Mouse (Mus musculus) ES-E14 (cell line): ENCODE results near the gene Nebl. TPM values are rescaled to one million over a fixed set of nuclear protein-coding genes. Genes with fewer than 3 reads are reported as not detected.
A peak's percentile ranks its signal among the peaks of the same experiment; 100 is the strongest.

Source experiments
- DNase-seq: peaks from one replicate; pipeline ENCODE4 v3.0.0-alpha.2; 2013; ENCODE audit warnings: low read depth, low spot score
- H3K27ac ChIP-seq: 2 replicates; pipeline ENCODE4 v1.5.1; 2012; ENCODE audit warnings: low read depth, mild to moderate bottlenecking, low read length, moderate library complexity, mixed read lengths; ENCODE audit not compliant: poor library complexity, insufficient read depth, severe bottlenecking
- H3K36me3 ChIP-seq: 2 replicates; pipeline ENCODE4 v1.6.1; 2012; ENCODE audit warnings: mild to moderate bottlenecking, low read length, moderate library complexity, mixed read lengths; ENCODE audit not compliant: control insufficient read depth, poor library complexity, insufficient read depth, severe bottlenecking
- H3K4me1 ChIP-seq, 2 experiments: fragments of 150-350 bp in 1 of 2; sonication (generic) in 1 of 2; 2 replicates each; pipeline ENCODE4 v1.6.1; 2012; ENCODE audit warnings: low read length in 2 of 2, mild to moderate bottlenecking in 1 of 2, mixed read lengths in 1 of 2; ENCODE audit not compliant: control insufficient read depth in 2 of 2, insufficient read depth in 2 of 2, poor library complexity in 1 of 2
- H3K4me3 ChIP-seq, 2 experiments: fragments of 150-350 bp in 1 of 2; sonication (generic) in 1 of 2; 2 replicates each; pipeline ENCODE4 v1.5.1; 2012; ENCODE audit warnings: low read length in 2 of 2, low read depth in 1 of 2, mild to moderate bottlenecking in 1 of 2, mixed read lengths in 1 of 2; ENCODE audit not compliant: insufficient read depth in 1 of 2, poor library complexity in 1 of 2, severe bottlenecking in 1 of 2
- H3K9ac ChIP-seq: 2 replicates; pipeline ENCODE4 v1.6.1; 2012; ENCODE audit warnings: low read depth, mild to moderate bottlenecking, low read length, mixed read lengths; ENCODE audit not compliant: poor library complexity, insufficient read depth, severe bottlenecking
- H3K9me3 ChIP-seq: fragments of 150-350 bp; sonication (generic); 2 replicates; pipeline ENCODE4 v1.6.1; 2012; ENCODE audit warnings: low read depth, mild to moderate bottlenecking, low read length; ENCODE audit not compliant: control insufficient read depth, insufficient read depth
- CHD2 ChIP-seq: IDR thresholded peaks from 2 replicates; pipeline ENCODE4 v1.6.1; 2014; ENCODE audit warnings: mild to moderate bottlenecking, low read depth, low read length, inconsistent platforms
- HCFC1 ChIP-seq: IDR thresholded peaks from 2 replicates; pipeline ENCODE4 v1.6.1; 2012; ENCODE audit warnings: low read length, inconsistent platforms, borderline replicate concordance; ENCODE audit not compliant: insufficient read depth
- MAFK ChIP-seq: IDR thresholded peaks from 2 replicates; pipeline ENCODE4 v1.6.1; 2014; ENCODE audit warnings: mild to moderate bottlenecking, low read depth, low read length, inconsistent platforms; ENCODE audit not compliant: insufficient read depth
- ZC3H11A ChIP-seq: IDR thresholded peaks from 2 replicates; pipeline ENCODE4 v1.6.1; 2012; ENCODE audit warnings: low read depth, mild to moderate bottlenecking, inconsistent platforms, low read length, borderline replicate concordance
- ZNF384 ChIP-seq: IDR thresholded peaks from 2 replicates; pipeline ENCODE4 v1.6.1; 2012; ENCODE audit warnings: low read depth, low read length, inconsistent platforms
- in situ Hi-C, 2 experiments: fragments of 600-800 bp; cut with MboI; formaldehyde crosslinking; loops; one replicate each; pipeline ENCODE4 v1.15.1; 2025; ENCODE audit warnings: low sequenced_read_pairs in 2 of 2, inconsistent platforms in 1 of 2; ENCODE audit not compliant: unreplicated experiment in 2 of 2
- total RNA-seq: library from RNA; depleted of rRNA; stranded (reverse); fragments of 300-350 nt; gene quantifications from 2 replicates; pipeline ENCODE4 v1.2.3, GENCODE M21; 2012

The Nebl gene
- total RNA-seq, 1 experiment: 1.2 TPM

GRCm38 (mm10) chr2:17436739-17437440 is 294.4 kb downstream of the Nebl start:
- H3K4me1 ChIP-seq: no peaks in the 10 kb centered on the region
- H3K36me3 ChIP-seq: no peaks in the 10 kb centered on the region
- H3K4me3 ChIP-seq: no peak overlapping the region
- no peak overlapping the region for H3K27ac ChIP-seq
- no peak overlapping the region for H3K9ac ChIP-seq
- H3K9me3 ChIP-seq: no peaks in the 10 kb centered on the region
- in situ Hi-C loops: loop anchor here in 1 of 2 experiments (25.0 kb wide), 1 partner anchor 400 kb away; no protein-coding TSS in a partner anchor
- TF ChIP-seq ZC3H11A: no peak
- no peak for TF ChIP-seq HCFC1
- no peak for TF ChIP-seq MAFK
- TF ChIP-seq CHD2: no peak
- no peak for TF ChIP-seq ZNF384
- DNase-seq: no peak

- H3K9me3 ChIP-seq: no peaks in the 10 kb centered on the region
- no peak for DNase-seq
- H3K36me3 ChIP-seq: no peaks in the 10 kb centered on the region
- in situ Hi-C loops: loop anchor here in 1 of 2 experiments (25.0 kb wide), 1 partner anchor 402 kb away; no protein-coding TSS in a partner anchor
- no peaks in the 10 kb centered on the region for H3K4me1 ChIP-seq
- TF ChIP-seq CHD2: no peak
- no peak for TF ChIP-seq ZNF384
- no peak for TF ChIP-seq MAFK
- no peak for TF ChIP-seq ZC3H11A
- TF ChIP-seq HCFC1: no peak
- H3K9ac ChIP-seq: no peak overlapping the region
- H3K27ac ChIP-seq: no peak overlapping the region
- H3K4me3 ChIP-seq: no peak overlapping the region
Measured at GRCm38 (mm10) chr2:17435217-17435616, 296.0 kb downstream of the Nebl start.

DNA sequence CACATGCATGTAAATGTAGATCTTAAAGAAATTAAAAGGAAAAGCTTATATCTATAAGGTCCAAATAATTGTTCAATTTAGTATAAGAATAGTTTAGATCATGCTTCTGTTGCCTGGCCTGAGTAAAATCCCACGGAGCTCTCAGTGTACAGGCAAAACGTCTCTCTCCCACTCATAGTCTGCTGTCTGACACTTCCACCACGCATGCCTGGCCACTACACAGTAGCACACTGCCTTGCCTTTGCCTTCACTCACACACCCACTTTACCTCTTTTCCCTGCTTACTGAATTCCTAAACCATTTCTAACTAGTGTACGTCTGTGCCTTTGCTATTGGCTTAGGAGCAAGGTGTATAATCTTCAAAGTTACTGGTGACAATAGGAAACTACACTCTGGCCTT is 302.2 kb downstream of the Nebl start:
- Histone ChIP-seq H3K36me3 (no peaks in the 10 kb centered on the region), H3K4me3 (no peak overlapping the region), H3K9me3 (no peaks in the 10 kb centered on the region), H3K4me1 (no peaks in the 10 kb centered on the region), H3K27ac (no peak overlapping the region), H3K9ac (no peak overlapping the region)
- in situ Hi-C loops: loop anchor here (10.0 to 25.0 kb wide), 2 partner anchors 396 to 408 kb away; no protein-coding TSS in a partner anchor
- no peak for DNase-seq
- TF ChIP-seq MAFK: no peak
- TF ChIP-seq CHD2: no peak
- TF ChIP-seq HCFC1: no peak
- TF ChIP-seq ZNF384: no peak
- TF ChIP-seq ZC3H11A: no peak

DNA sequence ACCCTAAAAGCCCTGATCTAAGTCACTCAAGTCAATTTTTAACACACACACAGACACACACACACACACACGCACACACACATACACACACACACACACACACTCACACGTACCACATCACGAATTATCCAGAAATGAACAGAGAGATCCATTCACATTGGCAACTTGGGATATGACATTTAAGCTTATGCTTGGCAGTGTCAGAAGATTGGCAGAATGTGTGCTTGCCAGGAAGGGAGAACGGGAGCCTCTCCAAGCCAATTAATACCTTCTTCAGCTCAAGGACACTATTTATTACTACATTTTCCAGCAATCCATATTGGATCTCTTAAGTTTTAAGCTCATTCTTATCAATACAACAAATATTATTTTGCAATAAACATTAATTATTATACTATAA is 303.1 kb downstream of the Nebl start:
- DNase-seq: no peak
- Histone ChIP-seq H3K36me3 (no peaks in the 10 kb centered on the region), H3K9ac (no peak overlapping the region), H3K27ac (no peak overlapping the region), H3K9me3 (no peaks in the 10 kb centered on the region), H3K4me3 (no peak overlapping the region), H3K4me1 (no peaks in the 10 kb centered on the region)
- in situ Hi-C loops: loop anchor here (10.0 to 25.0 kb wide), 2 partner anchors 397 to 409 kb away; no protein-coding TSS in a partner anchor
- TF ChIP-seq ZNF384: no peak
- TF ChIP-seq ZC3H11A: no peak
- TF ChIP-seq HCFC1: no peak
- no peak for TF ChIP-seq CHD2
- no peak for TF ChIP-seq MAFK

DNA sequence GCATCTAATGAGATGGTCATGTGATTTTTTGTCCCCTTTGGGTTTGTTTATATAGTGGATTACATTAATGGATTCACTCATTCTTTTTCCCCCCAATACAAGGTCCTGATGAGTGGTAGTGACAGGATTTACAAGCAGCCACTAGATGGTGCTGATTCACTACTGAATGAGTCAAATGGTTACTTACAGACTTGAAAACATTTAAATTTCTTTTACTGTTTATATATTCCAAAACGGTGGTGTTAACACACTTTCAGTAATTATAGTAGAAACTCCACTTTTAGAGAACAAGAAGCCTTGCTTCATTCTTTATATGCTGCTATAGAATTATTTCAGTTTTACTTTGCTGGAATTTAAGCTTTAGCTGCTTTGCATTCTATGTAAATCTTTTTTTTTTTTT is 308.3 kb downstream of the Nebl start:
- TF ChIP-seq ZNF384 (no peak), ZC3H11A (peak; percentile 55; the same call in 1 of the 2 replicates)
- H3K27ac ChIP-seq: no peak overlapping the region
- H3K36me3 ChIP-seq: no peaks in the 10 kb centered on the region
- DNase-seq: peak; percentile 21
- H3K9ac ChIP-seq: no peak overlapping the region
- in situ Hi-C loops: loop anchor here in 1 of 2 experiments (10.0 kb wide), 1 partner anchor 402 kb away; no protein-coding TSS in a partner anchor
- H3K4me1 ChIP-seq: no peaks in the 10 kb centered on the region
- H3K9me3 ChIP-seq: no peaks in the 10 kb centered on the region
- no peak overlapping the region for H3K4me3 ChIP-seq
